Mouse (Mus musculus) embryo, embryonic 9.5 days (tissue): ENCODE data around the gene 1110008P14Rik.
A peak's percentile ranks its signal among the peaks of the same experiment; 100 is the strongest.

Source experiments
- DNase-seq: peaks from one replicate; pipeline ENCODE4 v3.0.0-alpha.2; 2017; ENCODE audit errors: extremely low spot score

The 1110008P14Rik gene

DNA sequence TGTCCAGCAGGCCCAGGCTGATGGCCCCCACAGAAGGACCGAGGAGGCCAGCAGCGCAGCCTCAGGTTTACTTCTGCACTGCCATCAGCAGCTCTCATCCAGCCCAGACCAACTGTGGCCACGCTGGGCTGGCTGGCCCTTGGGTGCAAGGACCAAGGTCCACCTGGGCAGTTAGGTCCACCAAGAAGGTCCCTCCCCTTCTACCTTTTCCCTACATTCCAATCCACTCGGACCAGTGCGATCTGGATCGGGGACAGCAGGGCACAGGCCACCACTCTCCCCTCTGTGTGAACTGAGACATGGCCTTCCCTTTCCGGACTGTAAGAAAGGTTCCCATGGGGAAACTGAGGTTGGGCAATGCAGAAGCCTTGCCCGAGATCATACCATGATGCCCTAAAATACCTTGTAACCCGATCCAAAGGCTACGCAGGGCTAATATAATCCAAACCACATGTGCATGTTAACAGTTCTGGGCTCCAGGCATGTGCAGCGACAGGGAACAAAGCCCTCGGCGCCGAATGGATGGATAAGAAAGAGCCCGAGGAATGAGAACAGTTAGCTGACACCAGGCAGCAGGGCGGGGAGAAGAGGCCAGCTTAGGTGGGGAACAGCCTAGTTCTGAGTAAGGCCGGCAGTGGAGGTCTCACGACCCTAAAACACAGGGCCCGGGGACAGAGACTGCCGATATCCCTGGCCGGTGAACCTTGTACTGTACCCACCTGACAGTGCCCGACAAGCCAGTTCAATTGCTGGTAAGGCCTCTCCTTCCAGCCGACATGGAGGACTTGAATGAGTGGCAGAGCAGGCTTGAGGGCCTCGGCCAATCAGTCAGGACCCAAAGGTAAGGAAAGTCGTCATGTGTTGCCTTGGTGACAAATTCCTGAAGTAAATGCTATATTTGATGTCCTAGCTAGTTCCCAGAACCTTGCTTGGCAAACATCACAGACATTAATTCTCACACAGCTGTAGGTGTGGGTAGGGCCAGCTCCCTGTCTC, 27.0 kb upstream of the 1110008P14Rik start:
- DNase-seq, result peak; percentile 30

- DNase-seq, result no peak
Measured at GRCm38 (mm10) chr2:32407144-32407824, 25.5 kb upstream of the 1110008P14Rik start.

- peak; percentile 90 for DNase-seq
Measured at GRCm38 (mm10) chr2:32404663-32405062, 22.9 kb upstream of the 1110008P14Rik start.

DNA sequence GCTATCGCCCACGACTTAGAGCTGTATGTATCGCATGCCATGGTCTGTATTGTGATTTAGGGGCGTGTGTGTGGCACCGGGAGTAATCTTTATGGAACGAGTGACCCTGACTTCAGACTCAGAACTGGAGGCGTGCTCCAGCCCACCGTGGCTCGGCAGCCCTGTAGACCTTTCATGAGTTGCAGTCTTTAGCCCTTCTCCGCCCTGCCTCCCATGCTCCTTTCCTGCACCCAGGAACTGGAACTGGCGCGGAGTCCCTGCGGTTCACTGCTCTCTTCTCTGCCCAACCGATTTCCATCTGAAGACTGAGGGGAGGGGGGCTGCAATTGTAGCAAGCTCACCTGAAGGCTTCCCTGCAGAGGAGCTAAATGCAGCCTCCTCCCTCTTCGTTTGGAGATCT, 15.0 kb upstream of the 1110008P14Rik start:
- no peak for DNase-seq

- DNase-seq, result peak; percentile 89
Measured at GRCm38 (mm10) chr2:32395946-32396621, 14.3 kb upstream of the 1110008P14Rik start.

GRCm38 (mm10) chr2:32395484-32395945, 13.8 kb upstream of the 1110008P14Rik start, which contains the start of gene Ptges2:
TSS of gene Ptges2 (plus strand) at chr2:32395896.
- peak; percentile 95 for DNase-seq

DNA sequence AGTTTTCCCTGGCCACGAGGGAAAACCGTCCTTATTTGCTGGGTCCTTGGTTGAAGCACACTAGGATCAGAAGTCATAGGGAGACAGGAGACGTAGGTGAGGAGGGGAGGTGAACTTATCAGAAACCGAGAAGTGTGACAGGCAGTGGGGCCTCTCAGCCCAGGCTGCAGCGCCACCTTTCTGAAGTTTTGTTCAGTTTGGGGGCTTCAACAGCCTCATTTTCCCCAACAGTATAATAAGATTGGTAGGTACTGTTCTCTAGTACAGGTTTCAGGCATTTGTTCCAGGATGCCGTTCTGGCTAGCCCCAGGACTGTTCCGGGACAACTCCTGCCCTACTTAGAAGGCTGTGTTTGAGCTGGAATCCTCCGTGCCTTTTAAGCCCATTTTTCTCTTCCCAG, 13.2 kb upstream of the 1110008P14Rik start:
- peak; percentile 52 for DNase-seq

- no peak for DNase-seq
Measured at GRCm38 (mm10) chr2:32392063-32392462, 10.3 kb upstream of the 1110008P14Rik start.

DNA sequence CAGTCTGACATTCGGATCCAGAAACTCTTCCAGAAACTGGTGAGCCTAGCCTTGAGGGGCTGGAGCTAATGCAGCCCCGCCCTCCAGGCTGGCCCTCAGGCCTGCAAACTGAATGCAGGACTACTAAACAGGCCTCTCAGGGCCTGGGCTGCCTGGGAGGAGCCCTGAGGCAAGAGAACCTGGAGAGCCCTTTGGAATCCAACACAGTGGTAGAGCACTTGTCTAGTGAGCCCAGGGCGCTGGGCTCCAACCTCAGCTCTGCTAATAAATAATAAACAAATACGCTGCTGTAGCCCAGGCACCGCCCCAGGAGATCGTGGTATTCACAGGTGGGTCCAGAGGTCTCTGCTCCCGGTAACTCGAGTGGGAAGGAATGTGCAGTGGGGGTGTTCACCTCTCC, 9.1 kb upstream of the 1110008P14Rik start:
- no peak for DNase-seq

DNA sequence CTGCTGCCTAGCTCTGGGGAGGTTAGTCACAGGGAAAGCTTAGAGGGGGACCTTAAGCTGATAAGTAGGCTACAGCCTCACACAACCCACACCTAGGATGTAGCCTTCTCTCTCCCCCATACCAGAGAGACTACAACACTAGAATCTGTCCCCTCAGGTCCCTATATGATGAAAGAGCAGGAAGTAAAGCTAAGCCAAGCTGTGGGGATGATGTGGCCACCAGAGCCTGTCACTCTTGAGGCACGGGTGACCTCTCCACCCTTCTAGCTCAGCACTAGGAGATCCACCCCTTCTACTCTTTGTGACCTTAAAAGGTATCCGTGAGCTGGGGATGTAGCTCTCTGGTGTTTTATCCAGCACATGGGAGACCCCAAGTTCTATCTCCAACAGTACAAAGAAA, 7.4 kb upstream of the 1110008P14Rik start:
- no peak for DNase-seq

- DNase-seq, result no peak
Measured at GRCm38 (mm10) chr2:32387706-32388490, 6.2 kb upstream of the 1110008P14Rik start, which contains the start of gene Lcn2. TSS of gene Lcn2 (minus strand) at chr2:32388252.

- DNase-seq, result no peak
Measured at GRCm38 (mm10) chr2:32382689-32383088, 951 bp upstream of the 1110008P14Rik start.

DNA sequence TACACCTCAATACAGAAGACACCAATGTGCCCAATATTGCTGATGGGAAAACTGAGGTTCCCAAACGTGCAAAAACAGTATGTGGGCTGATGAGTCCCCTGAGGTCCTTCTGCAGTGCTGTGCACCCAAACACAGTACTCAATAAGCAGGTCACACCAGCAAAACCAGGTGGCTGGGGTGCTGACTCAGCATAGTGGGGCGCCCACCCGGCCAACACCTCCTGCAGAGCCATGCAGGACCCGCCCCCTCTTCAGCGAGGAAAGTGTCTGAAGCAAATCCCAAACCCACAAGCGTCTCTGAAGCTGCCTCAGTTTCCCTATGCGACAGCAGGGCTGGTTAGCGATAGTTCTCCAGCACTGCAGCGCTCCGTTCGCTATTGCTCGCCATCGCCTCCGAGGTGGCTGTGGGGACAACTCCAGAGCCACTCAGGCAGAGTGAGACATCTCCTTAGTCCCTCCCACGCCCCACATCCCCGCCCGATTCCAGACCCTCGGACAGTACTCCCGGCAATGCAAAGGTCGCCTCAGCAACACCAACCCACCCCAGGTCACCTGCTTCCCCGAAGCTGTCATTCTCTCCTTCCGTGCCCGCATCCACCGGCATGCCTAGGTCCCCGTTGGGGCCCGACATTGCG, 480 bp downstream of the 1110008P14Rik start:
- no peak for DNase-seq

DNA sequence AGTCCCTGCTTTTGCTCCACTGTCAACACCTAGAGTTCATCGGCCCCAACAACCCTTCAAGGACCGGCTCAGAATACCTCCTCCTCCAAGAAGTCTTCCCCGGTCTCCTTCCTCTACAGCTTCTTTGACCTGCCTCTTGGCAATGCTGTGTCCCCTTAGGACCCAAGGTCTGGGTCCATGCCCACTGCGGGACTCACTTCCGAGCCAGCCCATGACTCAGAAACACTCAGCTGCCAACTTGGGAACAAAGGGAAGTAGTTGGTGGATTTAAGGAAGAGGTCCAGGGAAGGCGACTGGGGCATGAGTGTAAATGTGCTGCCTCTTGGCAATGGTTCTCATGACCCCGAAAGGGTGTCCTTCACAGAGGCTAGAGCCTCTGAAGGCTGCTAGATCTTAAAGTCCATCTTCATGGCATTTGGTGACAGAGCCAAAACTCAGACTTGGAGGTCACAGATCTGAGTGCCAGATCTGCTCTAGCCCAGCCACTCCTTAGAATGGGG, 1.7 kb downstream of the 1110008P14Rik start:
- DNase-seq, result no peak

- no peak for DNase-seq
Measured at GRCm38 (mm10) chr2:32376963-32377362, 4.8 kb downstream of the 1110008P14Rik start.

DNA sequence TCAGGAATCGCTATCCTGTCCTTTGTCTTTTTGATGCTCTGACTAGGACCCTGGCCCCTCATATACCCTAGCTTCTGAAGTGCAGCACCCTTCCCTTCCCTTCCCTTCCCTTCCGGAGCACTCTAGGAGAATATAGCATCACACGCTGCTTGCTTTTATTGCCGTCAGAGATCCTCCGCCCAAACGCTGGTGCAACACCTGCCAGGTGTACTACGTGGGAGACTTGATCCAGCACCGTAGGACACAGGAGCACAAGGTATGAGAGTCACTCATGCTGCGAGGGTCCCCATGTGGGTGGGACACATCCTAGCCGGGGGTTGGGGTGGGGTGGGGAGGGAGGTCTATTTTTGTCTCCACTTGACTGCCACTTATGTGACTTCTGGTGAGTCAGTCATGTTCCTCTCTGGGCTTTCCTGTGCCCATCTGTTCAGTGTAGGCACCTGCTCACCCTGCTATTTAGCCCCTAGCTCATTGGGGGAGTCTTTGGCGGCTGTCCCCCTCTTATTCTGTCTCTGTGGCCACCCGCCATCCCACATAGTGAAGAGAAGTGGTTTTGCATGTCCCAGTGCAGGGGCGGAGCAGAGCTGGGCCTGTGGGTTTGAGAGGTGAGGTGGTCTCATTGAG, 6.3 kb downstream of the 1110008P14Rik start:
- DNase-seq, result no peak

DNA sequence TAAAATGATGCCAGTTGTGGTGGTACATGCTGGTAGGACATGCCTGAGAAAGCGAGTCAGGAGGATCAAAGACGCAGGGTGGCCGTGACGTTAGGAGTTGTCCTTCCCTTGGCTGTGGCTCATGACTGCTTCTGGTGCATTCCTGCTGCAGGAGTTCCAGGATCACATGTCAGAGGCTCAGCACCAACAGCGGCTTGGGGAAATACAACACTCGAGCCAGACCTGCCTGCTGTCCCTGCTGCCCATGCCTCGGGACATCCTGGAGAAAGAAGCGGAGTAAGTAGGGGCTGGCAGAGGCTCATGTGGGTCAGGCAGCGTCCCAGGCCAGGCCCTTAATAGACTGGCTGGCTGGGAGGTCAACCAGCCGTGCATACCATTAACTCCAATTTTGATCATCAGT, 7.5 kb downstream of the 1110008P14Rik start:
- DNase-seq, result no peak

- DNase-seq, result no peak
Measured at GRCm38 (mm10) chr2:32367315-32367714, 14.4 kb downstream of the 1110008P14Rik start.

- no peak for DNase-seq
Measured at GRCm38 (mm10) chr2:32364121-32364520, 17.6 kb downstream of the 1110008P14Rik start.
